Mouse (Mus musculus): ENCODE data around the gene Oas1e.

DNA sequence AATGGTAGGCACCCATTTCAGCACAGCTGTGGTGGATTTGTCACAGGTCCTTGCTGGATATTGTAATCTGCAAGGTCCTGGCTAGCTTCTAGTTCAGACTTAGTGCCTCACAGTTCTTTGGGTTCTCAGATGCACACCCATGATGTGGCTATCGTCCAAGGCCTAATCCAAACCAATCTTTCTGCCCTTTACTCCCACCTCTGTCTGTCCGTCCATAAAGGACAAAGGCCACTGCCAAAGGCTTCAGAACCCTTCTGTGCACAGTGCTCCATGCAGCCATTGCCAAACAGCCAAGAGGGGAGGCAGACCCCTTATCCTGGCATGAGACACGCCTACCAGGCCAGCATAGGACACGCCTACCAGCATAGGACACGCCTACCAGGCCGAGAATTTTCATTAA lies 13.8 kb upstream of the Oas1e start:
- TF ChIP-seq CTCF (IDR thresholded peaks at IDR 0.05; ENCODE audit: insufficient read depth, low read depth, low read length): no peak
- TF ChIP-seq POLR2A (IDR thresholded peaks at IDR 0.05; ENCODE audit: insufficient read depth, low read depth, low read length): no peak

Data from olfactory bulb, adult 2 months (tissue).